Mouse (Mus musculus) heart, embryonic 15.5 days (tissue): ENCODE results near the gene Tdrkh. TPM values are rescaled to one million over a fixed set of nuclear protein-coding genes. Genes with fewer than 3 reads are reported as not detected.

Experiments
- ATAC-seq: fragments of 200-750 bp; cut with Nextera tagmentation; replicated peaks from 2 replicates; pipeline ENCODE4 v1.8.0; 2017; ENCODE audit warnings: low read depth, moderate TSS enrichment; ENCODE audit not compliant: insufficient number of reproducible peaks, insufficient read depth, low FRiP score
- H3K27ac ChIP-seq: fragments of 300-500 bp; sonication (generic); 2 replicates; pipeline ENCODE4 v1.5.1; 2015; ENCODE audit warnings: mild to moderate bottlenecking, inconsistent platforms
- H3K27me3 ChIP-seq: fragments of 300-500 bp; sonication (generic); 2 replicates; pipeline ENCODE4 v1.6.1; 2015; ENCODE audit warnings: inconsistent platforms
- H3K36me3 ChIP-seq: fragments of 300-500 bp; sonication (generic); 2 replicates; pipeline ENCODE4 v1.6.1; 2015; ENCODE audit warnings: mild to moderate bottlenecking, inconsistent platforms
- H3K4me1 ChIP-seq: fragments of 300-500 bp; sonication (generic); replicated peaks from 2 replicates; pipeline ENCODE4 v1.6.1; 2015; ENCODE audit warnings: inconsistent platforms
- H3K4me2 ChIP-seq: fragments of 300-500 bp; sonication (generic); 2 replicates; pipeline ENCODE4 v1.6.1; 2015; ENCODE audit warnings: inconsistent platforms, mild to moderate bottlenecking, moderate library complexity
- H3K4me3 ChIP-seq: fragments of 300-500 bp; sonication (generic); 2 replicates; pipeline ENCODE4 v1.5.1; 2015; ENCODE audit warnings: mild to moderate bottlenecking, inconsistent platforms
- H3K9ac ChIP-seq: fragments of 300-500 bp; sonication (generic); 2 replicates; pipeline ENCODE4 v1.6.1; 2015; ENCODE audit warnings: mild to moderate bottlenecking, inconsistent platforms
- H3K9me3 ChIP-seq: fragments of 300-500 bp; sonication (generic); replicated peaks from 2 replicates; pipeline ENCODE4 v1.6.1; 2016; ENCODE audit warnings: inconsistent platforms
- WGBS: fragments of 180-500 bp; shearing (Covaris S2); methylation state at CpG from one replicate; pipeline ENCODE4 v1.1.7; 2015; ENCODE audit warnings: mixed read lengths; 5-methylcytosine and 5-hydroxymethylcytosine counted together
- polyA plus RNA-seq: library from polyadenylated mRNA; unstranded; fragments of >200 nt; fragmentation: Nextera tagmentation; extraction: Ambion mirVana; gene quantifications from 2 replicates; pipeline ENCODE4 v1.2.1, GENCODE M21; 2015

The Tdrkh gene
- 8.3 and 10.0 TPM in 2 replicates for polyA plus RNA-seq

GRCm38 (mm10) chr3:94413031-94413679, at the start of gene Tdrkh:
TSS of gene Tdrkh (plus strand) at chr3:94413273.
- peak; percentile 98 for ATAC-seq
- peak within 1 kb of the TSS; percentile 54 for H3K4me3 ChIP-seq
- no peaks in the 10 kb centered on the region for H3K9me3 ChIP-seq
- WGBS, result 9% methylated on average over 52 of the region's 52 CpGs
- peaks cover 3% of the 10 kb centered on the region; the same call in 1 of the 2 replicates for H3K27me3 ChIP-seq
- H3K27ac ChIP-seq, result no peak within 1 kb of the TSS
- H3K4me2 ChIP-seq, result peak within 1 kb of the TSS; percentile 93
- no peaks in the 10 kb centered on the region for H3K36me3 ChIP-seq
- peak within 1 kb of the TSS; percentile 45 for H3K9ac ChIP-seq
- peaks cover 11% of the 10 kb centered on the region for H3K4me1 ChIP-seq

GRCm38 (mm10) chr3:94363291-94364153, 49.6 kb upstream of the Tdrkh start:
- WGBS, result 5% methylated on average over 96 of the region's 97 CpGs
- Histone ChIP-seq H3K27ac (no peak overlapping the region), H3K4me1 (peaks cover 11% of the 10 kb centered on the region), H3K36me3 (no peaks in the 10 kb centered on the region), H3K9me3 (no peaks in the 10 kb centered on the region), H3K9ac (peak overlapping the region; percentile 57), H3K4me3 (peak overlapping the region; percentile 58), H3K27me3 (peaks cover 44% of the 10 kb centered on the region), H3K4me2 (peak overlapping the region; percentile 97)
- ATAC-seq, result peak; percentile 59

DNA sequence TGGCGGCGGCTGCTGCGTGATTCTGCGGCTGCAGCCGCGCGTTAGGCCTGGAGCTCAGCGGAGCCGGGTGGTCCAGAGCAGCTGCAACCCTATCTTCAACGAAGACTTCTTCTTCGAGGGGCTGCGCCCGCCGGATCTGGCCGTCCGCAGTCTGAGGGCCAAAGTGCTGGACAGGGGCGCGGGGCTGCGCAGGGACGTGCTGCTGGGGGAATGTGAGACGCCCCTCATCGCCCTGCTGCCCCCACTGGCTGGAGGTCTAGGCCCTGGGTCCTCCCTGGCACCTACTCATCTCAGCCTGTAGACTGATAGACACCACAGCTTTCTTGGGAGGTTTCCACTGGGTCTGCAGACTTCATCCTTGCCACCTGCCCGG, 48.9 kb upstream of the Tdrkh start:
- 5% methylated on average over 23 of the region's 23 CpGs for WGBS

GRCm38 (mm10) chr3:94366761-94367160, 46.3 kb upstream of the Tdrkh start:
- Histone ChIP-seq H3K9ac (no peak overlapping the region), H3K9me3 (no peaks in the 10 kb centered on the region), H3K4me1 (peaks cover 16% of the 10 kb centered on the region), H3K27ac (no peak overlapping the region), H3K4me2 (no peak overlapping the region), H3K4me3 (no peak overlapping the region), H3K36me3 (no peaks in the 10 kb centered on the region), H3K27me3 (peaks cover 42% of the 10 kb centered on the region)
- no peak for ATAC-seq
- 22% methylated on average over 3 of the region's 3 CpGs for WGBS

More for the DNA sequence above, 48.9 kb upstream of the Tdrkh start:
- H3K27ac ChIP-seq, result no peak overlapping the region
- peak overlapping the region; percentile 97 for H3K4me2 ChIP-seq
- H3K4me3 ChIP-seq, result peak overlapping the region; percentile 58
- H3K9ac ChIP-seq, result peak overlapping the region; percentile 57
- H3K27me3 ChIP-seq, result peaks cover 44% of the 10 kb centered on the region
- H3K4me1 ChIP-seq, result peaks cover 11% of the 10 kb centered on the region
- no peaks in the 10 kb centered on the region for H3K9me3 ChIP-seq
- no peaks in the 10 kb centered on the region for H3K36me3 ChIP-seq
- ATAC-seq, result 0 out of 2 replicates have a peak, but pooled peaks have one; percentile 4

DNA sequence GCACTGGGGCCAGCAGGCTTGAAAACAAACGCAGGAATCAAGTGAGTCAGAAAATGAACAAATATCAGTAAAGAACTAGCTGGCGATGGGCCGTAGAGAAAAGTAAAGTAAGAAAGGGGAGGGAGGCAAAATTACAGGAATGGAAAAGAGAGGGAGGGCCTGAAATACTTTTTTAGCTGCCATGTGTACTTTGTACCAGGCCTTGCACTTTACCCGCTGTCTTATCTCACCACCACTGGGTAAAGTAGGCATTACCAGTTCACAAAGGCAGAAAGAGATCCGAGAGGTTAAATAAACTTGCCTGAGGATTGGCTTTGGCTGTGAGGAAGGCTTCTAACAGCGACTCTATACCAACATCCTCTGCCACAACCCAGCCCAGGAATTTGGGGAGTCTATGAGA, 45.6 kb upstream of the Tdrkh start:
- Histone ChIP-seq H3K4me2 (no peak overlapping the region), H3K4me1 (peaks cover 23% of the 10 kb centered on the region), H3K9ac (no peak overlapping the region), H3K27ac (no peak overlapping the region), H3K36me3 (no peaks in the 10 kb centered on the region), H3K27me3 (peaks cover 37% of the 10 kb centered on the region), H3K4me3 (no peak overlapping the region), H3K9me3 (no peaks in the 10 kb centered on the region)
- ATAC-seq, result no peak
- WGBS, result 76% methylated on average over 6 of the region's 6 CpGs

DNA sequence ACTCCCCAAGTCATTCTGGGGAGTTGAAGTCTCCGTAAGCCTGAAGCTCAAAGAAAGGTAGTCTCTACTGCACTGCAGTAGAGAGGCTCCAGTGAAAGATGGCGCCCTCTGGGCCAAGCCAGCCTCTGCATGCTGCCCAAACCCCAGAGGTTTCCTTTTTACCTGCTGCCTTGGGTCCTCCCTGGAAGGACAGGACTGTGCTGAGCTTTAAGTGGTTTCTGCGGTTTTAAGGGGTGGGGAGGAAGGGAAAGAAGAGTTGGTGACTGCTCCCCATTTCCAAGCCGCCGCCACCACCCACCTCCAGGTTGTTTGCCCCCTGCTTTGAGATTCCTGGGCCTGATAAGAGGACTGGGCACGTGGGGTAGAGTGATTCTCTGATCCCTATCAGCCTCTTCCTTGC, 44.4 kb upstream of the Tdrkh start:
- Histone ChIP-seq H3K27ac (no peak overlapping the region), H3K4me1 (peaks cover 29% of the 10 kb centered on the region), H3K9ac (no peak overlapping the region), H3K9me3 (no peaks in the 10 kb centered on the region), H3K27me3 (peaks cover 31% of the 10 kb centered on the region), H3K4me3 (no peak overlapping the region), H3K36me3 (no peaks in the 10 kb centered on the region), H3K4me2 (no peak overlapping the region)
- no peak for ATAC-seq
- 62% methylated on average over 6 of the region's 6 CpGs for WGBS

GRCm38 (mm10) chr3:94369709-94370108, 43.4 kb upstream of the Tdrkh start:
- no peak overlapping the region for H3K4me3 ChIP-seq
- H3K9me3 ChIP-seq, result no peaks in the 10 kb centered on the region
- 35% methylated on average over 2 of the region's 2 CpGs for WGBS
- H3K4me1 ChIP-seq, result peaks cover 31% of the 10 kb centered on the region
- no peaks in the 10 kb centered on the region for H3K36me3 ChIP-seq
- H3K4me2 ChIP-seq, result no peak overlapping the region
- no peak overlapping the region for H3K27ac ChIP-seq
- no peak overlapping the region for H3K9ac ChIP-seq
- no peak for ATAC-seq
- peaks cover 23% of the 10 kb centered on the region for H3K27me3 ChIP-seq

- no peaks in the 10 kb centered on the region for H3K9me3 ChIP-seq
- no peaks in the 10 kb centered on the region for H3K36me3 ChIP-seq
- no peak overlapping the region for H3K9ac ChIP-seq
- H3K4me3 ChIP-seq, result peak overlapping the region; percentile 29
- peaks cover 31% of the 10 kb centered on the region for H3K4me1 ChIP-seq
- H3K4me2 ChIP-seq, result peak overlapping the region; percentile 57
- ATAC-seq, result peak; percentile 56; the same call in 1 of the 2 replicates
- H3K27ac ChIP-seq, result 0 out of 2 replicates have a peak overlapping the region, but pooled peaks have one; percentile 31
- WGBS, result 6% methylated on average over 11 of the region's 11 CpGs
- H3K27me3 ChIP-seq, result peaks cover 22% of the 10 kb centered on the region
Measured at GRCm38 (mm10) chr3:94371637-94372036, 41.4 kb upstream of the Tdrkh start.

DNA sequence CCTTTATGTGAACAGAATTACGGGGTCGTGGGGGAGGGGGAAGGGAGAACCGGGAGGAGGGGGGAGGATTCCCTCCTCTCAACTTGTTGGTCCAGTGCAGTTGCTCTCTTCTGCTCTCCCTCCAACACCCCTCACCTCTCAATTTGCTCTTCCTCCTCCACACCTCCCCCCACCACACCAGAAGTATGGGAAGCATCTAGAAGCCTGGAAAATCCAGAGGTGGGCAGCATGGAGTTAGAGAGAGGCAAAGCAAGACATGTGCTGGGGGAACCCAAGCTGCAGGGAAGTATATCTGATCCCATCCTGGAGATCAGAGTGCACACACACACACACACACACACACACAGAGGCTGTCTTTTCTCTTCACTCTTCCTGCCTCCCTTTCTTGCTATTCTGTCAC, 41.0 kb upstream of the Tdrkh start:
- no peak for ATAC-seq
- H3K9me3 ChIP-seq, result no peaks in the 10 kb centered on the region
- H3K27me3 ChIP-seq, result peaks cover 26% of the 10 kb centered on the region
- no peaks in the 10 kb centered on the region for H3K36me3 ChIP-seq
- no peak overlapping the region for H3K9ac ChIP-seq
- H3K4me2 ChIP-seq, result peak overlapping the region; percentile 57
- peak overlapping the region; percentile 29 for H3K4me3 ChIP-seq
- H3K4me1 ChIP-seq, result peaks cover 31% of the 10 kb centered on the region
- H3K27ac ChIP-seq, result 0 out of 2 replicates have a peak overlapping the region, but pooled peaks have one; percentile 31
- 0% methylated on average over 3 of the region's 3 CpGs for whole genome bisulfite sequencing

DNA sequence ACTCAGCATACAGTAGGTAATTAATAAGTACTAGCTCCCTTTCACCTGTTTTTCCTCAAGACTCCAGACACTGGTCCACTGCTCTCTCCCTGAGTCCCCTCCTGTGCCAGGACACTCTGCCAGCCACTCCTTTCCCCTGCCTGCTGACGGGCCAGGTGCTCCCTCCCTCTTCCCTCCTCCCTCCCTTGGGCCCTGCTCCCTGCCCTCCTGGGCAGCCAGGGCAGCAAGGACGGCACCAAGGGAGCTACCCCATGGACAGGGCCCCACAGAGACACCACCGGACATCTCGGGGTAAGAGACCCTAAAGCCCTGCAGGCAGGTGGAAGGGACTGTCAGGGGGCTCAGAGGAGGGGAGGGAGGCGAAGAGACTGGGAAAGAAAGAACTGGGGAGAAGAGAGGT, 40.4 kb upstream of the Tdrkh start, which contains the start of gene Rorc:
TSS of gene Rorc (plus strand) at position 154 of the 400 bp plus-strand sequence.
- peak within 1 kb of the TSS; percentile 31; the same call in 1 of the 2 replicates for H3K27ac ChIP-seq
- H3K27me3 ChIP-seq, result peaks cover 30% of the 10 kb centered on the region
- peaks cover 31% of the 10 kb centered on the region for H3K4me1 ChIP-seq
- ATAC-seq, result no peak
- peak within 1 kb of the TSS; percentile 52 for H3K9ac ChIP-seq
- H3K4me3 ChIP-seq, result peak within 1 kb of the TSS; percentile 48
- H3K4me2 ChIP-seq, result peak within 1 kb of the TSS; percentile 71
- H3K9me3 ChIP-seq, result no peaks in the 10 kb centered on the region
- no peaks in the 10 kb centered on the region for H3K36me3 ChIP-seq
- 18% methylated on average over 5 of the region's 5 CpGs for WGBS

- H3K27me3 ChIP-seq, result peaks cover 32% of the 10 kb centered on the region
- H3K4me3 ChIP-seq, result peak overlapping the region; percentile 48
- H3K4me2 ChIP-seq, result peak overlapping the region; percentile 71
- no peaks in the 10 kb centered on the region for H3K9me3 ChIP-seq
- peak; percentile 40; the same call in 1 of the 2 replicates for ATAC-seq
- peak overlapping the region; percentile 23; the same call in 1 of the 2 replicates for H3K27ac ChIP-seq
- no peaks in the 10 kb centered on the region for H3K36me3 ChIP-seq
- H3K9ac ChIP-seq, result peak overlapping the region; percentile 52
- WGBS, result 5% methylated on average over 9 of the region's 10 CpGs
- peaks cover 31% of the 10 kb centered on the region for H3K4me1 ChIP-seq
Measured at GRCm38 (mm10) chr3:94373090-94373489, 40.0 kb upstream of the Tdrkh start.
